Mouse (Mus musculus): ENCODE measurements around the gene Chuk.

GRCm38 (mm10) chr19:44121137-44121536 is 13.9 kb upstream of the Chuk start:
- TF ChIP-seq CTCF (IDR thresholded peaks at IDR 0.05; ENCODE audit: low read depth): no peak
- TF ChIP-seq EP300 (IDR thresholded peaks at IDR 0.05; ENCODE audit: low read depth): no peak

Measured in heart, postnatal 0 days (tissue).